Mouse (Mus musculus) kidney, embryonic 14.5 days (tissue): ENCODE measurements around the gene Apbb2. TPM values are rescaled to one million over a fixed set of nuclear protein-coding genes. Genes with fewer than 3 reads are reported as not detected.

ENCODE experiments used
- ATAC-seq: fragments of 200-750 bp; cut with Nextera tagmentation; 2 replicates; pipeline ENCODE4 v1.8.0; 2017; ENCODE audit warnings: moderate number of reproducible peaks, mild to moderate bottlenecking, moderate TSS enrichment, moderate library complexity; ENCODE audit not compliant: low FRiP score, low TSS enrichment
- H3K27ac ChIP-seq: fragments of 300-500 bp; sonication (generic); 2 replicates; pipeline ENCODE4 v1.5.1; 2014; ENCODE audit warnings: low read depth, mild to moderate bottlenecking, low read length, moderate library complexity, mixed read lengths
- H3K27me3 ChIP-seq: fragments of 300-500 bp; sonication (generic); 2 replicates; pipeline ENCODE4 v1.6.1; 2014; ENCODE audit warnings: mild to moderate bottlenecking, low read length; ENCODE audit not compliant: control insufficient read depth, insufficient read depth
- H3K36me3 ChIP-seq: fragments of 300-500 bp; sonication (generic); 2 replicates; pipeline ENCODE4 v1.6.1; 2014; ENCODE audit warnings: low read length, mixed read lengths; ENCODE audit not compliant: control insufficient read depth, insufficient read depth
- H3K4me1 ChIP-seq: fragments of 300-500 bp; sonication (generic); 2 replicates; pipeline ENCODE4 v1.6.1; 2014; ENCODE audit warnings: low read length, mixed read lengths; ENCODE audit not compliant: control insufficient read depth, insufficient read depth
- H3K4me2 ChIP-seq: fragments of 300-500 bp; sonication (generic); replicated peaks from 2 replicates; pipeline ENCODE4 v1.6.1; 2014; ENCODE audit warnings: low read depth, mild to moderate bottlenecking, low read length
- H3K4me3 ChIP-seq: fragments of 300-500 bp; sonication (generic); 2 replicates; pipeline ENCODE4 v1.5.1; 2014; ENCODE audit warnings: mild to moderate bottlenecking, low read length
- H3K9ac ChIP-seq: fragments of 300-500 bp; sonication (generic); 2 replicates; pipeline ENCODE4 v1.6.1; 2014; ENCODE audit warnings: low read depth, mild to moderate bottlenecking, low read length, moderate library complexity
- H3K9me3 ChIP-seq: fragments of 300-500 bp; sonication (generic); 2 replicates; pipeline ENCODE4 v1.6.1; 2016; ENCODE audit warnings: low read length; ENCODE audit not compliant: control insufficient read depth
- WGBS: fragments of 180-500 bp; shearing (Covaris S2); extraction: QIAGEN DNeasy Blood & Tissue Kit; methylation state at CpG from one replicate; pipeline ENCODE4 v1.1.7; 2014; 5-methylcytosine and 5-hydroxymethylcytosine counted together
- polyA plus RNA-seq: library from polyadenylated mRNA; unstranded; fragments of >200 nt; fragmentation: Nextera tagmentation; extraction: Ambion mirVana; gene quantifications from 2 replicates; pipeline ENCODE4 v1.2.1, GENCODE M21; 2014

Gene Apbb2
- polyA plus RNA-seq, 1 experiment from 2014 or later = 55.9 TPM

DNA sequence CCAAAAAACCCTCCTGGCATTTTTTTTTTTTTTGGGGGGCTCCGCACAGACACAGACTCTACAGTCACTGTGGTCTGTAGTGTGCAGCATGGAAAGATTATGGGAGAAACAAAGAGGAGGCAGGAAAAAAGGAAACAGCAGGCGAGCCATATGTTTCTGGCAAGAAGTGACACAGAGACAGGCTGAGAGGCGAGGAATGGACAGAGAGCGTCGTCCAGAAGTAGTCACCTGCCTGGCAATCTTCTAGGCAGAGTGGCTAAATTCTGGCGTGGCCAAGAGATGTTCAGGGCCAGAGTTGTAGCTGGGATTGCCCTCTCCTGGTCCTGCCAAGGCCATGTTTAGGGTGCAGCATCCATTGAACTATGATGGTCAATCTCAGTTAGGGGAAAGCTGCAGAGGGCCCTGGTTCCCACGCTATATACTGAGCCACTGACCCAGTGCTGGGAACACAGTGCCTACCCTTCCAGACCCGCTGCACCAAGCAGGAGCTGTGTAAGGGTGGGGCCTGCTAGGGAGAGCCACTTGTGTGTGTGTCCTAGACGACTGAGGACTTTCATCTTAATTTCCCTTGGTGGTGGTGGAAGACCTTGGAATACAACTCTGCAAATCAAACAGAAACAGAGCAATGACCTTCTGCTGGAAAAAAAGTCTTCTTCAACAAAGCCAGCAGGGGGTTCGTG, 224.7 kb downstream of the Apbb2 start:
- Histone ChIP-seq H3K4me1 (no peaks in the 10 kb centered on the region; the same call in 1 of the 2 replicates), H3K9ac (no peak overlapping the region), H3K36me3 (no peaks in the 10 kb centered on the region), H3K4me3 (no peak overlapping the region), H3K9me3 (no peaks in the 10 kb centered on the region), H3K27ac (no peak overlapping the region), H3K4me2 (no peak overlapping the region), H3K27me3 (no peaks in the 10 kb centered on the region)
- ATAC-seq = no peak
- 79% methylated on average over 10 of the region's 10 CpGs for WGBS

GRCm38 (mm10) chr5:66392861-66393529, 225.6 kb downstream of the Apbb2 start:
- Histone ChIP-seq H3K4me3 (no peak overlapping the region), H3K4me2 (no peak overlapping the region), H3K9me3 (no peaks in the 10 kb centered on the region), H3K27ac (no peak overlapping the region), H3K27me3 (no peaks in the 10 kb centered on the region), H3K36me3 (no peaks in the 10 kb centered on the region), H3K9ac (no peak overlapping the region), H3K4me1 (no peaks in the 10 kb centered on the region)
- WGBS = 66% methylated on average over 18 of the region's 18 CpGs
- no peak for ATAC-seq

DNA sequence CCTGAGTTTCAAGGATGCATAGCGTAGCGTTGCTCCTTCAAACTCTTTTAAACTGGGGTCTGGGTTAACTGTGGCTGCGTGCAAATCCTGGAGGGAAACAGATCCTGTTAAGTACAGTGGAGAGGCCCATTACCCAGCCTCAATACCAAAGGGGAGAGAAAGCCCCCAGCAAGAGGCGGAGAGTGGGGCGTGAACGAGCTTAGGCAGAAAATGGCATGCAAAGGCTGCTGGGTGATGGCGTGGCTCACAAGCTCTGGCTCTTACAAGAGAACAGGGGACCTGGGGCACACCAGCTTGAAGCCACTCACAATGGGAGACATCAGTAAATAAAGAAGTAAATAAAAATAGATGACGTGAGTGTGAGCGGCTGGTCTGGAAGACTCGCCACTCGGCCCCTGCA, 226.8 kb downstream of the Apbb2 start:
- Histone ChIP-seq H3K4me2 (no peak overlapping the region), H3K36me3 (no peaks in the 10 kb centered on the region), H3K4me1 (no peaks in the 10 kb centered on the region), H3K9me3 (no peaks in the 10 kb centered on the region), H3K27ac (no peak overlapping the region), H3K4me3 (no peak overlapping the region), H3K27me3 (no peaks in the 10 kb centered on the region), H3K9ac (no peak overlapping the region)
- 78% methylated on average over 11 of the region's 11 CpGs for WGBS
- no peak for ATAC-seq

- Histone ChIP-seq H3K4me3 (no peak overlapping the region), H3K27me3 (no peaks in the 10 kb centered on the region), H3K9me3 (no peaks in the 10 kb centered on the region), H3K36me3 (no peaks in the 10 kb centered on the region), H3K9ac (no peak overlapping the region), H3K27ac (no peak overlapping the region), H3K4me1 (no peaks in the 10 kb centered on the region), H3K4me2 (no peak overlapping the region)
- 79% methylated on average over 5 of the region's 5 CpGs for WGBS
- no peak for ATAC-seq
Measured at GRCm38 (mm10) chr5:66391299-66391698, 227.3 kb downstream of the Apbb2 start.

DNA sequence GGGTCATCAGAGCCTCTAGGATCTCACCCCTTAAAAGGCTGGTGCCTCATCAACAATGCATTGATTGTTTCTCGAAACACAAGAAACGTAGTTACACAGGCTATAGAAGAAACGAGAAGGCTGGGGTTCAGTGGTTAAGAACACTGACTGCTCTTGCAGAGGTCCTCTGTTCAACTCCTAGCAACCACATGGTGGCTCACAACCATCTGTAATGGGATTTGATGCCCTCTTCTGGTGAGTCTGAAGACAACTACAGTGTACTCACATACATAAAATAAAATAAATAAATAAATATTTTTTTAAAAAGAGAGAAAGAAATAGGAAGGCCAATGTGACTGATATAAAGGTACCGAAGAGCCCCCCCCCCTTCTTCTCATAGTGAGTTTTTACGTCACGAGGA, 228.0 kb downstream of the Apbb2 start:
- no peak for ATAC-seq
- Histone ChIP-seq H3K9me3 (no peaks in the 10 kb centered on the region), H3K4me1 (no peaks in the 10 kb centered on the region), H3K9ac (no peak overlapping the region), H3K27me3 (no peaks in the 10 kb centered on the region), H3K36me3 (no peaks in the 10 kb centered on the region), H3K27ac (no peak overlapping the region), H3K4me2 (no peak overlapping the region), H3K4me3 (no peak overlapping the region)
- 88% methylated on average over 6 of the region's 6 CpGs for WGBS

- 72% methylated on average over 8 of the region's 8 CpGs for WGBS
- no peaks in the 10 kb centered on the region for H3K4me1 ChIP-seq
Measured at GRCm38 (mm10) chr5:66387481-66387880, 231.1 kb downstream of the Apbb2 start.

GRCm38 (mm10) chr5:66385636-66386035, 232.9 kb downstream of the Apbb2 start:
- 0 out of 2 replicates have a peak, but pooled peaks cover 4% of the 10 kb centered on the region for H3K36me3 ChIP-seq
- ATAC-seq = no peak
- 34% methylated on average over 3 of the region's 3 CpGs for WGBS
- no peak overlapping the region for H3K27ac ChIP-seq
- H3K4me2 ChIP-seq = no peak overlapping the region
- no peaks in the 10 kb centered on the region for H3K4me1 ChIP-seq
- H3K9me3 ChIP-seq = no peaks in the 10 kb centered on the region
- H3K9ac ChIP-seq = no peak overlapping the region
- H3K27me3 ChIP-seq = no peaks in the 10 kb centered on the region
- no peak overlapping the region for H3K4me3 ChIP-seq

More at GRCm38 (mm10) chr5:66387481-66387880, 231.1 kb downstream of the Apbb2 start:
- ATAC-seq = no peak
- H3K27ac ChIP-seq = no peak overlapping the region
- no peak overlapping the region for H3K4me3 ChIP-seq
- no peaks in the 10 kb centered on the region for H3K9me3 ChIP-seq
- no peaks in the 10 kb centered on the region for H3K27me3 ChIP-seq
- no peak overlapping the region for H3K4me2 ChIP-seq
- H3K36me3 ChIP-seq = 0 out of 2 replicates have a peak, but pooled peaks cover 4% of the 10 kb centered on the region
- no peak overlapping the region for H3K9ac ChIP-seq

DNA sequence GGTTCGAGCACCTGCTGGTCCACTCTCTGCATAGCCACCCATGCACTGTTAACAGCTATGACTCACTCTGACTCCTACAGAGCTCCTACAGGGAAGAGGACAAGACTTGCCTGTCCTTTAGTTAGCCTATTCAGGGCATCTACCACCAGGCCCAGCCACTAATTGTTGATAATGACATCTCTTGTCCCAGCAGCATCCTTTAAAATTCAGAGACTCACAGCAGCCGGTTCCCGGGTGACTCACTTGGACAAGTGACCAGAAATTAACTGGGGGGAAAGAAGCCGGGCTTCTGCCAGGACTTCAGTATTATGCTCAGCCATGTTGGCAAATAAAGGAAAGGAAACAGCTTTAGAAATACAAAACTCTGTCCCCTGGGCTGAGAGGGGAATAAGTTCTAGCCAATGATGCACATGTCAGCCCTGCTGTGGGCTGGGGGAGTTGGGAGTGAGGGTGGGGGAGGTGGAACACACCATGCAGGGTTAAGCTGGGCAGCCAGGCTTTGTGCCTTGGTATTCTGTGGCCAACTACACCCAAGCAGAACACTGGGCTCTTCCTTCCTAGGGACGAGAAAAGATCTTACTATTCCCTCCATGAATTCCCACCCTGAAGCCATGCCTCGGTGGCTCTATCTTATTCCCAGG, 233.7 kb downstream of the Apbb2 start:
- no peak for ATAC-seq
- H3K4me2 ChIP-seq = no peak overlapping the region
- H3K27ac ChIP-seq = no peak overlapping the region
- H3K4me3 ChIP-seq = no peak overlapping the region
- H3K9ac ChIP-seq = no peak overlapping the region
- no peaks in the 10 kb centered on the region for H3K9me3 ChIP-seq
- 82% methylated on average over 6 of the region's 6 CpGs for WGBS
- H3K27me3 ChIP-seq = no peaks in the 10 kb centered on the region
- 0 out of 2 replicates have a peak, but pooled peaks cover 4% of the 10 kb centered on the region for H3K36me3 ChIP-seq
- no peaks in the 10 kb centered on the region for H3K4me1 ChIP-seq

- H3K4me1 ChIP-seq = no peaks in the 10 kb centered on the region
- no peak overlapping the region for H3K4me2 ChIP-seq
- no peaks in the 10 kb centered on the region for H3K27me3 ChIP-seq
- ATAC-seq = peak; percentile 79
- 53% methylated on average over 5 of the region's 5 CpGs for WGBS
- H3K9me3 ChIP-seq = no peaks in the 10 kb centered on the region
- H3K27ac ChIP-seq = no peak overlapping the region
- 0 out of 2 replicates have a peak, but pooled peaks cover 8% of the 10 kb centered on the region for H3K36me3 ChIP-seq
- no peak overlapping the region for H3K4me3 ChIP-seq
- no peak overlapping the region for H3K9ac ChIP-seq
Measured at GRCm38 (mm10) chr5:66384114-66384513, 234.5 kb downstream of the Apbb2 start.
